Mouse (Mus musculus): ENCODE measurements at regions not wholly inside any gene's neighbourhood (a gene's known extent, or its start where the extent isn't known, plus 50 kb on each side); places are given as distances from the start of the nearest gene placed in this dataset.
A peak's percentile ranks its signal among the peaks of the same experiment; 100 is the strongest.

DNA sequence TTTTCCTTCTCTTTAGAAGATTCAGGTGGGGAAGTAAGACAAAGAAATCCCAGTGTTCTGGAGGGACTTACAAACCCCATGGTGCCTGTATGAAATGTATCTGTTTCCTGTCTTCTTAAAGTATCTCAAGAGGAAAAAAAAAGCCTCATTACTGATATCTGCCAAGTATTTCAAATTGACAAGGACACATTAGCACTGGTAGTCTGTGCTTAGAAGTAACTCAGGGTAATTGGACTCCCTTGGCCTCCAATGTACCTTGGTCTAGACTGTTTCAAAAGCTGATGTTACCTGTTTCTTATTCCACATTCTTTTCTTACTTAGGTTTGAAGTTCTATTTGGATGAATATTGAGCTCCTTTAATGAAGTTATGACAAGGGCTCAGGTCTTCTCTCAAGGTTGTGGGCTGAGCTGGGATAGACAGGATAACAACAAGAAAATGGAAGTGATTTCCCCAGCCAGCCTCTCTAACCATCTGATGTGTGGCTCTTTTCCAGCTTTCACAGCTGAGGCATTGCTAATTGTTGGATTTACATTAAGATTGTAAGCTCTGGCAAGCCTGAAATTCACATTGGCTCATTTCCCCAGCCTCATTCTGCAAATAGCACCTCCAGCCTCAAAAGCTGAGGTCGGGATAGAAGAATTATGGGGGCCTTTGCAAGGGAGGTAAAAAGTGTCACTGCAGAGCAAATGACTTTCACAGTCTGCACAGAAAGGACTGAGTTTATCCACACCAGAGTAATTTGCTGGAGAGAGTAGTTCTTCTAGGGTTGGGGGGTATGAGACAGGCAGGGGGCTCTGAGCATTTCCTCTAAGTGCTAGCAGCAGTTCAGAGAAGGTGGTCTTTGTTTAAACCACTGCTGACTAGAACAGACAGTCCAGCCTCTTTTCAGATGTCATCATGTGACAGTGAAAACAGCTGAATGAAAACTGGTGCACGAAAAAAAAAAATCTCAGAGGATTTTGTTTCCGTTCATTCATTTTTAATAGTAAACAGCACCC lies 292.3 kb upstream of the Nbea start:
- no peak for DNase-seq
- Histone ChIP-seq H3K4me3 (no peak overlapping the region), H3K27ac (no peak overlapping the region)
- TF ChIP-seq CTCF (IDR thresholded peaks at IDR 0.05) = no peak
- intact Hi-C loops (cut with DNase I) = no loop called here

DNA sequence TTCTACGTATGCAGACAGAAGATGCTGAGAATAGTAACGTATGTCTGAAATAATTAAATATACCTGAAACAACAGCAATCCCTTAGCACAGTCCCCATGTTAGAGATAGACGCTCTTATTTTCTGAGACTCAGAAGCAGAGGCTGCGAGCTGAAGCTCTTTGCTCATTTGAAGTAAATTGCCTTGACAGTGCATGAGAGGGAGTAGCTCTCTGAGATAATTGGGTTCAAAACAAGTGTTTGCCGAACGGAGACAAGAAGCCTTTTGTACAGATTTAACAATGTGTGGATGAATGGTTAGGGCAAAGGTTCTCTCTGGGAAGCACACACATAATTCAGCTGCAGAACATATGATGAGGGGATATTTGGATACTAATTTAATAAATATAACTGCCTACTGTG lies 289.1 kb upstream of the Nbea start:
- no peak overlapping the region for H3K27ac ChIP-seq
- intact Hi-C loops (cut with DNase I) = no loop called here
- no peak for TF ChIP-seq CTCF (IDR thresholded peaks at IDR 0.05)
- H3K4me3 ChIP-seq = no peak overlapping the region
- no peak for DNase-seq

GRCm38 (mm10) chr3:56471823-56472222 lies 288.3 kb upstream of the Nbea start:
- TF ChIP-seq CTCF (IDR thresholded peaks at IDR 0.05) = no peak
- H3K27ac ChIP-seq = no peak overlapping the region
- intact Hi-C loops (cut with DNase I) = no loop called here
- no peak overlapping the region for H3K4me3 ChIP-seq
- no peak for DNase-seq

DNA sequence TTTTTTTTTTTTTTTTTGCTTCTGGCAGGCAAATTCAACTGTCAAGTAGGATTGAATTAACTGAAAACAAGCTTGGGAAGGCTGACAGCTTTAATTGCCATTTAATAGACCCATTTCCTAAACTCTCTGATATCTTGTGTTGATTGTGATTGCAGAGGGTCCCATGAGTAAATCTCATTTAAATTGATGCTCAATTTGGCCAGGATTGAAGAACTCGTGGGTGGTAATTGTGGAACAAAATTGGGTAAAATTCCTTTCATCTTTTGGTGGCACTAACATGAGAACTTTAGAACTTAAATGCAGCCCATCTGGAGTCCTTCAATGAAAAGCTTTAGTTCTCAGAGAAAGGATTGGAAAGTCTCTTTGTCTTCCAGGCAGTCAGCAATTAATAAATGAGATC lies 287.7 kb upstream of the Nbea start:
- no peak for DNase-seq
- Histone ChIP-seq H3K27ac (no peak overlapping the region), H3K4me3 (no peak overlapping the region)
- no peak for TF ChIP-seq CTCF (IDR thresholded peaks at IDR 0.05)
- intact Hi-C loops (cut with DNase I) = no loop called here

- no peak for DNase-seq
Measured at GRCm38 (mm10) chr3:56457625-56458024, 274.1 kb upstream of the Nbea start.

GRCm38 (mm10) chr3:56456317-56456716 lies 272.8 kb upstream of the Nbea start:
- no peak for TF ChIP-seq CTCF (IDR thresholded peaks at IDR 0.05)
- Histone ChIP-seq H3K4me3 (no peak overlapping the region), H3K27ac (no peak overlapping the region)
- intact Hi-C loops (cut with DNase I) = no loop called here
- DNase-seq = no peak

More at GRCm38 (mm10) chr3:56457625-56458024, 274.1 kb upstream of the Nbea start:
- intact Hi-C loops (cut with DNase I) = no loop called here
- no peak for TF ChIP-seq CTCF (IDR thresholded peaks at IDR 0.05)
- H3K27ac ChIP-seq = no peak overlapping the region
- H3K4me3 ChIP-seq = no peak overlapping the region

DNA sequence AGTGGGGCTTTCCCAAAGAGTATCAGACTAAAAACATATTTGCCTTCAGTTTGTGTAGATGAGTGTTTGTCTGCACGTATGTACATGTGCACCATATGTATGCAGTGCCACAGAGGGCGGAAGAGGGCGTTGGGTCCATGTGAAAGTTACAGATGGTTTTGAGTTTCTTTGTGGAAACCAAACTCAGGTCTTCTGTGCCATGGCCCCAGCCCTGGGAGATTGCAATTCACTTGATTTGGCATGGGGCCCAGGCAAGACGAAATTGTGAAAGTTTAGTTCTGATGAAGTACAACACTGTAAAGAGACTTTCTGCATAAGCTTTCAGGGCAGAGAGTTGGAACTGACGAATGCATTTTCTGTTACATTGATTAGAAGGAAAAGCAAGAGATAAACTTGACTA lies 255.4 kb upstream of the Nbea start:
- Histone ChIP-seq H3K4me3 (no peak overlapping the region), H3K27ac (no peak overlapping the region)
- TF ChIP-seq CTCF (IDR thresholded peaks at IDR 0.05) = no peak
- peak; percentile 24 for DNase-seq
- intact Hi-C loops (cut with DNase I) = no loop called here

- no peak for DNase-seq
- intact Hi-C loops (cut with DNase I) = no loop called here
- Histone ChIP-seq H3K27ac (no peak overlapping the region), H3K4me3 (no peak overlapping the region)
- no peak for TF ChIP-seq CTCF (IDR thresholded peaks at IDR 0.05)
Measured at GRCm38 (mm10) chr3:56438020-56438747, 254.7 kb upstream of the Nbea start.

GRCm38 (mm10) chr3:56437058-56437457 lies 253.6 kb upstream of the Nbea start:
- intact Hi-C loops (cut with DNase I) = no loop called here
- no peak for TF ChIP-seq CTCF (IDR thresholded peaks at IDR 0.05)
- peak; percentile 37 for DNase-seq
- Histone ChIP-seq H3K4me3 (no peak overlapping the region), H3K27ac (no peak overlapping the region)

GRCm38 (mm10) chr3:56433495-56433894 lies 250.0 kb upstream of the Nbea start:
- Histone ChIP-seq H3K4me3 (no peak overlapping the region), H3K27ac (no peak overlapping the region)
- DNase-seq = no peak
- intact Hi-C loops (cut with DNase I) = no loop called here
- no peak for TF ChIP-seq CTCF (IDR thresholded peaks at IDR 0.05)

GRCm38 (mm10) chr3:56427201-56427600 lies 243.7 kb upstream of the Nbea start:
- DNase-seq = no peak
- TF ChIP-seq CTCF (IDR thresholded peaks at IDR 0.05) = no peak
- no peak overlapping the region for H3K4me3 ChIP-seq
- intact Hi-C loops (cut with DNase I) = no loop called here
- no peak overlapping the region for H3K27ac ChIP-seq

GRCm38 (mm10) chr3:56397851-56398496 lies 214.5 kb upstream of the Nbea start:
- Histone ChIP-seq H3K4me3 (no peak overlapping the region), H3K27ac (no peak overlapping the region)
- no peak for DNase-seq
- TF ChIP-seq CTCF (IDR thresholded peaks at IDR 0.05) = no peak
- intact Hi-C loops (cut with DNase I) = no loop called here

- TF ChIP-seq CTCF (IDR thresholded peaks at IDR 0.05) = no peak
- intact Hi-C loops (cut with DNase I) = no loop called here
- DNase-seq = no peak
- no peak overlapping the region for H3K4me3 ChIP-seq
- no peak overlapping the region for H3K27ac ChIP-seq
Measured at GRCm38 (mm10) chr3:56393134-56393533, 209.6 kb upstream of the Nbea start.
